Mouse (Mus musculus) embryonic facial prominence, embryonic 11.5 days (tissue): ENCODE measurements around the gene Rapgef3. TPM values are rescaled to one million over a fixed set of nuclear protein-coding genes. Genes with fewer than 3 reads are reported as not detected.

Source experiments
- ATAC-seq: fragments of 200-750 bp; cut with Nextera tagmentation; replicated peaks from 2 replicates; pipeline ENCODE4 v1.8.0; 2017; ENCODE audit warnings: low read depth; ENCODE audit not compliant: insufficient number of reproducible peaks, low FRiP score, low TSS enrichment
- DNase-seq: peaks from one replicate; pipeline ENCODE4 v3.0.0-alpha.2; 2015; ENCODE audit warnings: low spot score
- H3K27ac ChIP-seq: fragments of 300-500 bp; sonication (generic); replicated peaks from 2 replicates; pipeline ENCODE4 v1.5.1; 2014; ENCODE audit warnings: mild to moderate bottlenecking, low read depth, low read length, control low read depth
- H3K27me3 ChIP-seq: fragments of 300-500 bp; sonication (generic); 2 replicates; pipeline ENCODE4 v1.6.1; 2014; ENCODE audit warnings: mild to moderate bottlenecking, low read length, moderate library complexity, mixed read lengths; ENCODE audit not compliant: control insufficient read depth, insufficient read depth
- H3K36me3 ChIP-seq: fragments of 300-500 bp; sonication (generic); replicated peaks from 2 replicates; pipeline ENCODE4 v1.6.1; 2014; ENCODE audit warnings: low read depth, mild to moderate bottlenecking, low read length, moderate library complexity, mixed read lengths; ENCODE audit not compliant: control insufficient read depth, insufficient read depth
- H3K4me1 ChIP-seq: fragments of 300-500 bp; sonication (generic); 2 replicates; pipeline ENCODE4 v1.6.1; 2014; ENCODE audit warnings: low read length, mixed read lengths; ENCODE audit not compliant: control insufficient read depth, insufficient read depth
- H3K4me2 ChIP-seq: fragments of 300-500 bp; sonication (generic); 2 replicates; pipeline ENCODE4 v1.6.1; 2014; ENCODE audit warnings: low read depth, mild to moderate bottlenecking, control low read depth, low read length, moderate library complexity
- H3K4me3 ChIP-seq: fragments of 300-500 bp; sonication (generic); 2 replicates; pipeline ENCODE4 v1.5.1; 2014; ENCODE audit warnings: low read depth, low read length, control low read depth
- H3K9ac ChIP-seq: fragments of 300-500 bp; sonication (generic); replicated peaks from 2 replicates; pipeline ENCODE4 v1.6.1; 2014; ENCODE audit warnings: mild to moderate bottlenecking, control low read depth, low read length
- H3K9me3 ChIP-seq: fragments of 300-500 bp; sonication (generic); replicated peaks from 2 replicates; pipeline ENCODE4 v1.6.1; 2016; ENCODE audit warnings: mild to moderate bottlenecking, low read length, inconsistent platforms, mixed read lengths; ENCODE audit not compliant: control insufficient read depth
- WGBS: fragments of 180-500 bp; shearing (Covaris S2); extraction: QIAGEN DNeasy Blood & Tissue Kit; methylation state at CpG from one replicate; pipeline ENCODE4 v1.1.7; 2014; 5-methylcytosine and 5-hydroxymethylcytosine counted together
- polyA plus RNA-seq: library from polyadenylated mRNA; unstranded; fragments of >200 nt; fragmentation: Nextera tagmentation; extraction: Ambion mirVana; gene quantifications from 2 replicates; pipeline ENCODE4 v1.2.1, GENCODE M21; 2014

The Rapgef3 gene
- polyA plus RNA-seq, 1 experiment from 2014 or later = 2.4 TPM

DNA sequence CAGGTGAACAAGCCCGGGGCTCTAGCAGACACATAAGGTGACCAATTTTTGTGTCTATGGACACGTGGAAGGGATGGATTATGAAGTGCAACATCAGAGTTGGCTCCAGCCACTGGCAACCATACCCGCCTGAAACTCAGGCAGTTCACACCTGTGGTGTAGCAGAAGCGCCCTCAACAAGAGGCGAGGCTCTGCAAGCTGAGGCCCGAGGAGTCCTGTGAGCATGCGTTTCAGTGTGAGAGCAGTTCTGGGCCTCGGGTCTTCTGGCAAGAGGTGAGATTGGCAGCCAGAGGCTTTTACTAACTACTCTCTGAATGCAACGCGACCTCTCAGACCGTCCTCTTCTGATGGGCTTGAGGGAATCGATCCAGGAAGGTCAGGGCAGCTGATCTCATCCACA lies 26.1 kb downstream of the Rapgef3 start:
- Histone ChIP-seq H3K9ac (no peak overlapping the region), H3K27me3 (no peaks in the 10 kb centered on the region), H3K36me3 (no peaks in the 10 kb centered on the region), H3K4me2 (no peak overlapping the region), H3K27ac (no peak overlapping the region), H3K9me3 (no peaks in the 10 kb centered on the region), H3K4me1 (no peaks in the 10 kb centered on the region), H3K4me3 (no peak overlapping the region)
- DNase-seq (no peak), ATAC-seq (no peak)
- 78% methylated on average over 12 of the region's 12 CpGs for WGBS

DNA sequence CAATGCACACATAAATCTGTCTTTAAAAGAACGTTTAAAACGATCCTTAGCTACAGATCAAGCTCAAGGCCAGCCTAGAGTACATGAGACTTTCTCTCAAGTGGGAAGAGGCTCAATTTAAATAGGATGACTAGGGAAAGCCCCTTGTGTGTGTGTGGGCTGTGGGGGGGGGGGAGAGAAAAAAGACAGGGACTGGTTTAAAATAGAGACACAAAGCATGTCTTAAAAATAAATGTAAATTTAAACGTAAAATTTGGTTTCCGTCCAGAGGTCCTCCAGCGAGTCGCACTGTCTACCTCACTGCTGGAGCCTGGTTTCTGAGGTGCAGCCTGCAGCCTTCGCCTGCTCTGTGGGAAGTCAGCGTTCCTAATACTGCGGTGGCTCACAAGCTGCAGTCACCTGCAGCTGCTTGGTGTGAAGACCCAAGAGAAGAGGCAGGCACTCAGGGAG lies 27.5 kb downstream of the Rapgef3 start:
- Histone ChIP-seq H3K36me3 (no peaks in the 10 kb centered on the region), H3K9me3 (no peaks in the 10 kb centered on the region), H3K27ac (no peak overlapping the region), H3K4me1 (no peaks in the 10 kb centered on the region), H3K9ac (no peak overlapping the region), H3K4me2 (no peak overlapping the region), H3K27me3 (no peaks in the 10 kb centered on the region), H3K4me3 (no peak overlapping the region)
- WGBS = 89% methylated on average over 9 of the region's 9 CpGs
- ATAC-seq (no peak), DNase-seq (no peak)

DNA sequence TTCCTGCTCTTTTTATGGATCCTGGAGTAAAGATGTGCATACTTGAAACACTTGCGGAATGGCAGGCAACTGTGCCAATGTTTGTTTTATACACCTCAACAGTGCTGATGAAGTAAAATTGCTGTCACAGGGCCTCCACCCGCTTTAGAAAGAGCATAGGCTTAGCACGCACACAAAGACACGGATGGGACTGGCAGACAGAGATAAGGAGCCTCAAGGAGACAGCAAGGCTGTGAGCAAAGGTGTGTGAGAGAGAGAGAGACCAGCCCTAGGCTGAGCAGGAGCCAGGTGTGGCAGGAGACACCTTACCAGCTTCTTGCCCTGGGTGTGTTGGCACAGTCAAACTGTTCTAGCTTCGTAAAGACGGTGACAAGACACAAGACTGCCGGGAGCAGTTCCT lies 28.8 kb downstream of the Rapgef3 start:
- no peak overlapping the region for H3K27ac ChIP-seq
- ATAC-seq (no peak), DNase-seq (no peak)
- no peaks in the 10 kb centered on the region for H3K27me3 ChIP-seq
- no peak overlapping the region for H3K4me3 ChIP-seq
- WGBS = 94% methylated on average over 7 of the region's 7 CpGs
- no peak overlapping the region for H3K9ac ChIP-seq
- H3K4me2 ChIP-seq = no peak overlapping the region
- no peaks in the 10 kb centered on the region for H3K4me1 ChIP-seq
- no peaks in the 10 kb centered on the region for H3K9me3 ChIP-seq
- no peaks in the 10 kb centered on the region for H3K36me3 ChIP-seq

DNA sequence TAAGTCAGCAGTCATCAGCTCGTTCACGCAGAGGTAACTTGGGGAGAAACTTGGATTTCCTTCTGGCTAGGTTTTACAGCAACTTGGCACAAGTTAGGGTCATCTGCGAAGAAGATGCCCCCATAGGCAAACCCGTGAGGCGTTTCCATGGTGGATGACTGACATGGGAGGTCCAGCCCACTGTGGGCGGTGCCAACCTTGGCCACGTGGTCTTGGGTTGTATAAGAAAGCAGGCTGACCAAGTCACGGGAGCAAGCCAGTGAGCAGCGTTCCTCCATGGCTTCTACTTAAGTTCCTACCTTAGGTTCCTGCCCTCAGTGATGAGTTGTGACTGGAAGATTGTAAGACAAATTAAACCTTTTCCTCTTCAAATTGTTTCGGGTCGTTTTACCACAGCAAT lies 35.8 kb downstream of the Rapgef3 start:
- no peak overlapping the region for H3K4me3 ChIP-seq
- DNase-seq (no peak), ATAC-seq (no peak)
- H3K9ac ChIP-seq = no peak overlapping the region
- no peaks in the 10 kb centered on the region for H3K36me3 ChIP-seq
- no peak overlapping the region for H3K27ac ChIP-seq
- no peaks in the 10 kb centered on the region for H3K9me3 ChIP-seq
- 89% methylated on average over 11 of the region's 11 CpGs for WGBS
- no peaks in the 10 kb centered on the region for H3K27me3 ChIP-seq
- H3K4me1 ChIP-seq = no peaks in the 10 kb centered on the region
- H3K4me2 ChIP-seq = no peak overlapping the region

DNA sequence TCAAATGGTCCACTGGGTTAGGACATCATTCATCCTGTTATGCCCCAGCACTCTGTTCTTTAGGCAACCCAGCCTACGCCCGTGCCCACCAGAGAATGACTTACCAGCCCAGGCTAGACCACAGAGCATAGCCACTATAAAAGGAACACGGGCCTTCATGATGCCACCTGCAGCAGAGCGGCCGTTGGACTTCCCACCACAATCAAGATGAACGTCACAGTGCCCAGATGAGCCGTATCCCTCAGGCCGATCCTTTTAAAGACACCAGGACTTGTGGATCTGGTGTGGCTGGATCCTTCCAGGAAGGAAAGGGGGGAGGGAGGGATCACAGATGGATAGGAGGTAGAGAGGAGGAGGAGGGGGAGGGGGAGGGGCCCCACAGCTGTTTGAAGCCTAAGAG lies 36.7 kb downstream of the Rapgef3 start, which contains the start of gene Endou:
Gene Endou, minus strand, starts transcription at position 229 of the 400 bp plus-strand sequence.
- no peak within 1 kb of the TSS for H3K4me2 ChIP-seq
- H3K36me3 ChIP-seq = no peaks in the 10 kb centered on the region
- no peaks in the 10 kb centered on the region for H3K27me3 ChIP-seq
- no peak for ATAC-seq
- WGBS = 88% methylated on average over 8 of the region's 8 CpGs
- no peak within 1 kb of the TSS for H3K4me3 ChIP-seq
- no peaks in the 10 kb centered on the region for H3K9me3 ChIP-seq
- no peak within 1 kb of the TSS for H3K9ac ChIP-seq
- H3K27ac ChIP-seq = no peak within 1 kb of the TSS
- H3K4me1 ChIP-seq = no peaks in the 10 kb centered on the region
- no peak for DNase-seq

DNA sequence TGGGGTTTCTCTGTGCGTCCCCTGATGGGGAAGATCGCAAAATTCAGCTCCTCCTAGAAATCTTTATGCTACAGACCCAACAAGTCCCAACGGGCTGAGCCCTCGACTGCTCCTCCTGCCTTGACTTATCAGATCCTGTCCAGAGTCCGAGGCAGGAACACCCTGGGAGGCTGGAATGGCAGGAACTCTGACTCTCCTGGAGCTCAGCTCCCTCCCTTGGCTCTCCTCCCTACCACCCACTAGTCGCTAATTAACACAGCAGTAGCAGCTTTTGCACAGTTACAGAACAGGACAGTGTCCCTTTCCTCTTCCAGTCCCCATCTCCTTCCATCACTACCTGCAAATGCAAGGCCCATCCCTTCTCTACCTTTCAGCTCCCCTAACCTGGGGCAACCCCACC lies 37.4 kb downstream of the Rapgef3 start:
- Histone ChIP-seq H3K36me3 (no peaks in the 10 kb centered on the region), H3K4me1 (no peaks in the 10 kb centered on the region), H3K4me3 (no peak overlapping the region), H3K27ac (no peak overlapping the region), H3K9me3 (no peaks in the 10 kb centered on the region), H3K27me3 (no peaks in the 10 kb centered on the region), H3K9ac (no peak overlapping the region), H3K4me2 (no peak overlapping the region)
- no peak for DNase-seq
- WGBS = 57% methylated on average over 6 of the region's 6 CpGs
- no peak for ATAC-seq

DNA sequence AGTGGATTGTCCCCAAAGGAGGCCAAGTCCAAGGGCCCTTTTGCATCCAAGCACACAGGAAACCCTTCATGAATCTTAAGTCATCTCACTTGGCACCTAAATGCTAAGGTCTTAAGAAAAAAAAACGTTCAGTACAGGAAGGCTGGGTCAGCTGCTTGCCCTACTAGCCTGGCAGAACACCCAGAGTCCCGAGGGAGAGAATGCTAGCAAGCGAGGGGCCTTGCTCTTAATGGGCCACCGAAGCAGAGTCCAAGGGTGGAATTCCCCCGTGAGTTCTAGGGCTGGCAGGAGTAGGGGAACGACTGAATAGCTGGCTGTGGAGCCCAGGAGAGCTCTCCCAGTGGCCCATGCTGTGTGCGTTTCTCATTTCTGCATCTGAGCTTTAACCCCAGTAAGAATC lies 39.0 kb downstream of the Rapgef3 start:
- no peak overlapping the region for H3K4me2 ChIP-seq
- H3K9ac ChIP-seq = no peak overlapping the region
- WGBS = 66% methylated on average over 7 of the region's 7 CpGs
- H3K27ac ChIP-seq = no peak overlapping the region
- H3K36me3 ChIP-seq = no peaks in the 10 kb centered on the region
- H3K4me1 ChIP-seq = no peaks in the 10 kb centered on the region
- H3K9me3 ChIP-seq = no peaks in the 10 kb centered on the region
- no peaks in the 10 kb centered on the region for H3K27me3 ChIP-seq
- no peak overlapping the region for H3K4me3 ChIP-seq
- ATAC-seq (no peak), DNase-seq (no peak)

DNA sequence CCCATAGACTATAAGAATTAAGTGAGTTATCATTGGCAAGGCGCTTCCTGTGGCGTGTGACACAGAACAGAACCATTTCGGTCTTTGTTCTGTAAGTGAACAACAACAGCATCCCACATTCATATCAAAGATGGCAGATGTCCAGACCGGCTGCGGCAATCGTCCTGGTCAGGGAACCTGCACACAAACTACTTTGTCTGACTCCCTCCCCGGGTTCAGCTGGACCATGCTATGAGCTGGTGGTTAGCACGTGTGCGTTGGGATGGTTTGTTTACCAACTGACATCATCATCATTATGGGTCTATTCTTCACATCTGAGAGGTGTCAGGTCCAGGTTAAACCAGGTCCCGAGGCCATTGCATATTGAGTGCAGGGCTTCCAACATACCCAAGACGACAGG lies 39.4 kb downstream of the Rapgef3 start:
- no peaks in the 10 kb centered on the region for H3K27me3 ChIP-seq
- no peak for ATAC-seq
- H3K9me3 ChIP-seq = no peaks in the 10 kb centered on the region
- no peak overlapping the region for H3K27ac ChIP-seq
- DNase-seq = no peak
- no peaks in the 10 kb centered on the region for H3K36me3 ChIP-seq
- H3K4me3 ChIP-seq = no peak overlapping the region
- H3K4me1 ChIP-seq = no peaks in the 10 kb centered on the region
- WGBS = 89% methylated on average over 11 of the region's 11 CpGs
- no peak overlapping the region for H3K9ac ChIP-seq
- H3K4me2 ChIP-seq = no peak overlapping the region
